Mouse (Mus musculus) embryo, embryonic 10.5 days (tissue): ENCODE data around the gene Cend1.

Experiments used
- DNase-seq: peaks from one replicate; pipeline ENCODE4 v3.0.0-alpha.2; 2015; ENCODE audit warnings: low spot score

Gene Cend1

GRCm38 (mm10) chr7:141429310-141429709 is at the start of gene Cend1:
Gene Cend1, minus strand, starts transcription at chr7:141429491.
- peak; percentile 83 for DNase-seq

DNA sequence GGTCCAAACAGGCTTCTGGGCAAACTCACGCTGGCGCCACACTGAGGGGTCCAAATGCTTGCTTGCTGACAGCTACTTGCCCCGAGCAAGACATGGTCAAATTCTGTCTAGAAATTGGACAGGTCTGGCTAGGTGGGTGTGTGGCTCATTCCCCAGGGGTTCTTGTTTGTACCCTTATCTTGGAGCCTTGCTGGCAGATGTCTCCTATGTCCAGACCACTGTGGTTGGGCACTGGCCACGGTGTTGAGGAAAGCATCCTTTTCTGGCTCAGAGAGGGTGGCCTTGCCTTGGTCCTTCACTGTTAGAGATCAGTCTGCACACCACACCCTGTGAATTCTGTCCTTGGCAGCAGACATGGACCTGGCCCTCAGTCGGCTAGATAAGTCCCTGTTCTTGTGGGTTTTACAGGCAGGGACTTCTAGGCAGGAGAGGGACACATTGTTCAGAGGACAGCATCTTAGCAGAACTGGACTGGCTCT is 49.0 kb upstream of the Cend1 start:
- no peak for DNase-seq

DNA sequence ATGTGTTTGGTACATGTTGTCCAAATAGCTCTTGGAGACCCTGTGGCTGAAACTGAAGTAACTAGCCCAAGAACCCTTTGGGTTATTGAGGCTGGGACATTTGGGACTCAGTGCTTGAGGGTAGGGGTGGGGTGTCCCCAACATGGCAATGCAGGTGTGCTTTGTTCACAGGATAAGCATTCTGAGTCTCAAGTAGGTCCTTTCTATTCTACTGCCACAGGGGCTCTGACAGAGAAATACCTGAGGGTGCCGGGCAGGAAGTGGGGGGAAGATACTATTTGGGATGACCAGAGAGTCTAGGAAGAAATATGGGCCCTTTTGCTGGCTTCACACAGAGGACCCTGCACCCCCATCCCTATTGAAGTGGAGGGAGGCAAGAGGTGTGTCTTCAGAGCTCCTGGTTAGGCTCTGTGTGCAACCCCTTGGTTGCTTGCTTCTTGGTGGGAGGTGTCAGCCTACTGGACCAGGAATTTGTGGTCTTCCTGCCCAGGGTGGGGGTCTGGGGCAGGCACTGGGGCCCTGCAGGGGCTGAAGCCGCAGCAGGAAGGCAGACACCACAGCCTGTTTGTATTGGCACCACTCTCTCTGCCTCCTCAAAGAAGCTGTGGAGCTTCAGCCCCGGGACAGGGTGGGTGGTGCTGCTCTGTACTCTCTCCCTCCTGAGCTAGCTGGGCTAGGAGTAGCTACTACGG is 48.4 kb upstream of the Cend1 start:
- no peak for DNase-seq

DNA sequence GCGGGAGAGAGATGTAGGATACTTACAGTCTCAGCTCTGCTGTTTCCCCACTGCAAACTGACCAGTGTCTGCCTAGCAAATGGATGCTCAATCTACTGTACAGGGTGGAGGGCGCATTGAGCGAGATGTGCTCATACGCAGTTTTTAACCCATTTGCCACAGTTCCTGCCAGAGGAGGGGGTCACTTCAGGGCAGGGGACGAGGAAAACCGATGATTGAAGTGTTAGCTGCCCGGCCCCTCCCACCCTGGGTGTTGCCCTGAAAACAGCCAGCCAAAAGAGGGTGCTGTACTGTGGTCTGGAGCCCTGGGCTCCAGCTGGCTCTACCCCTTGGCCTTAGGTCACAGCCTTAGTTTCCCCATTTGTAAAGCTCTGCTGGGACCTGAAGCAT is 47.7 kb upstream of the Cend1 start:
- no peak for DNase-seq

DNA sequence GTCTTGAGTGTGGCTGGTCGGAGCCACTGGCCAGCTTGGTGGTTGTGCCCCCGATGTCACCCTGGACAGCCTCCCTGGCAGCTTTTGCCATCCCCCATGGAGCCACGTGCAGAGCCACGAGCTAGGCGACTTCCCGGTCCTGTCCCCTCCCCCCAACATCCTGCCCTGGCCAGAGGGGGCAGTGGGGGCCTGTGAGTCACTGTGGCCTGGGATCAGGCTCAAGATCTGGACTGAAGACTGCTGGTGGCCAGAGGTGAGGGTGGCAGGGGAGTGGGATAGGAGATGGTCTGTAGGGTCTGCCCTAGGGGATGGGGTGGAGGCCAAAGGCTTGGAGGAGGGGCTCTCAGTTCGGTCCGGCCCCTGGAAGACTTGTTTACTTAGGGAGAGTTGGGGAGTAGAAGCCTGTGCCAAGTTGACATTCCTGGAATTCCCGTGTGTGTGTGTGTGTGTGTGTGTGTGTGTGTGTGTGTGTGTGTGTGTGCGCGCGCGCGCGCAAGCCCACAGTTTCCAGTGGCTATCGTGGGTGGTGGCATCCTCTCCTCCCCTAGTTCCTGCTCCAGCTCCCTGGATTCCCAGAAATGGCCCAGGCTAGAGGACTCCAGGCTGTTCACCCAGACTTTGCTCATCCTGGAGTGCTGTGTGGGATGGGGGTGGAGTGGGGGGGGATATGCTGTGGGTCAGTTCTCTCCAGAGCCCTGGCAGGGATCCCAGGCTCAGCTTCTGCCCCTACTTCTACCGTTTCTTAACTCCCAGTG is 47.1 kb upstream of the Cend1 start:
- peak; percentile 69 for DNase-seq

- no peak for DNase-seq
Measured at GRCm38 (mm10) chr7:141475805-141476158, 46.5 kb upstream of the Cend1 start.

GRCm38 (mm10) chr7:141475011-141475804 is 45.9 kb upstream of the Cend1 start, which contains the start of the genes Polr2l and Tspan4:
Gene Polr2l, minus strand, starts transcription at chr7:141475132.
Gene Tspan4, plus strand, starts transcription at chr7:141475240.
- peak; percentile 89 for DNase-seq

DNA sequence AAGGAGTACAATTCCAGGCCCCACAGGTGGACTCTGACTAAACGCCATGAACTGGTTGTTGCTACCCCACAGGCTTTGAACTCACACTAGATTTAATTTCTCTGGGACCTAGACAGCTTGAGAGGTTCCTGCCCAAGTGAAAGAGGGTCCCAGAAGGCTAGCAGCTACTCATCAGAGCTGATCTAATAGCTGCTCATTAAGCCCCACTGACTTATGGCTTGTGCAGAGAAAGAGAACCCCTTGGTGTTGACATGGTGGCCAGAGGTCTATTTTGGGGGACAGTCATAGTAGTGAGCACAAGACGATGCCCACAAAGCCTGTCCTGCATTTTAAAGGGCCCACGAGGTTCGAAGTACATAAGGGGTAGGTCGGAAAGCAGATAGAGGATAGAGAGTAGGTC is 44.9 kb upstream of the Cend1 start:
- no peak for DNase-seq

DNA sequence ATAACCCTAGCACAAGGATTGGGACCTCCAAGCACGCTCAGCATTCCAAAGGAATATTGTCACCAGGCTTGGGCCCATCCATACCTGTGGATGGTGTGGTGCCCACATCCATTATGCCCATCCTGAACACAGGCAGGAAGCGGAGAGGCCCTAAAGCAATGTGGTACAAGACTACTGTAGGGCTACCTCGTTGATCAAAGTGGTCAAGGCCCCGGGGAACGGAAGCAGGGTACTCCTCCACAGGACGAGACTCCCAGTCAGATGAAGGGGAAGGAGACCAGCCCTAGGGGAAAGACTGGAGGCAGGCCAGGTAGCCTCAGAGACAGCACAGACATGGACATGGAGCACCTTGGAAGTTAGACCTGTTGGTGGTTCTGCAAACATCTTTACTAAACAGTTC is 43.5 kb upstream of the Cend1 start:
- DNase-seq, result no peak

DNA sequence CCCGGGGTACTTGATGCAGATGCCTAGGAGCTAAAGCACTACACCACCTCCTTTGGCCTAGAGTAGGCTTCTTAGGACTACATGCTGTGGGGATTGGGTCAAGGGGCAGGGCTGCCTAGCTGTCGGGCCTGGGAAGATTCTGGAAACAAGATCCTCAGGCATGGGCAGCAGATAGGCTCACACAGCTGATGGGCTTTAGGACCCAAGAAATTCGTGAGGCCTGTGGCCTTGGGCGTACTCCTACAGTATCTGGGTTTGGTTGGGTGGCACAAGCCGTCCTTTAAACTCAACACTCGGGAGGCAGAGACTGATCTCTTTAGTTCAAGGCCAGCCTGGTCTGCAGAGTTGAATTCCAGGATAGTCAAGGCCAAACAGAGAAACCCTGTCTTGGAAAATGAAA is 42.9 kb upstream of the Cend1 start:
- no peak for DNase-seq

DNA sequence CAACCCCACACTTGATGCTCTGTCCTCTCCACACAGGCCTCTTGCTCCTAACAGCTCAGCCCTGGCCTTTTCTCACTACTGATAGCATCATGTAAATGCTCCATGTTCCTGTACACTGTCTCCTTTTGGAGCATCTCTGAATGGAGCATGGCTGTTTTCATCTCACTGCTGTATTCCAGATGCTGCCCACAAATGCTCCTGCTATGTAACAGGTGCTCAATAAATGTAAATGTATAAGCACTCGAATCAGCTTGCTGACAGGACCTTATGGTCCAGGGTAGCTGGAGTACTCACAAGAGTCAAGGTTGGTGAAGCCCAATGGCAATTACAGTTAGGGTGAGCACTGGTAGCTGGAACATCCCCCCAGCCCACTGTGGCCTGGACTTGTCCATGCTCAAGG is 41.9 kb upstream of the Cend1 start:
- DNase-seq, result no peak

DNA sequence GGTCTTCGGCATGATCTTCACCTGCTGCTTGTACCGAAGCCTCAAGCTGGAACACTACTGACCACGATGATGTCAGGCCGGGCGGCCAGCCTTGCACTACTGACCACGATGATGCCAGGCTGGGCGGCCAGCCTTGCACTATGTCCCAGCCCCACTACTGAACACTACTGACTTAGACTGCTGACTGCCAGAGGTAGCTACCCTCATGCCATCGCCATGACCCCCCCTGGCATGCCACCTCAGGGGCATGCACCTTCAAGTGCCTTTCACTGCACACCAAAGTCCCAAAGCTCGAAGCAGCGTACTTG is 41.3 kb upstream of the Cend1 start:
- no peak for DNase-seq

GRCm38 (mm10) chr7:141469901-141470636 is 40.8 kb upstream of the Cend1 start:
- DNase-seq, result no peak

- no peak for DNase-seq
Measured at GRCm38 (mm10) chr7:141469352-141469751, 40.1 kb upstream of the Cend1 start.

DNA sequence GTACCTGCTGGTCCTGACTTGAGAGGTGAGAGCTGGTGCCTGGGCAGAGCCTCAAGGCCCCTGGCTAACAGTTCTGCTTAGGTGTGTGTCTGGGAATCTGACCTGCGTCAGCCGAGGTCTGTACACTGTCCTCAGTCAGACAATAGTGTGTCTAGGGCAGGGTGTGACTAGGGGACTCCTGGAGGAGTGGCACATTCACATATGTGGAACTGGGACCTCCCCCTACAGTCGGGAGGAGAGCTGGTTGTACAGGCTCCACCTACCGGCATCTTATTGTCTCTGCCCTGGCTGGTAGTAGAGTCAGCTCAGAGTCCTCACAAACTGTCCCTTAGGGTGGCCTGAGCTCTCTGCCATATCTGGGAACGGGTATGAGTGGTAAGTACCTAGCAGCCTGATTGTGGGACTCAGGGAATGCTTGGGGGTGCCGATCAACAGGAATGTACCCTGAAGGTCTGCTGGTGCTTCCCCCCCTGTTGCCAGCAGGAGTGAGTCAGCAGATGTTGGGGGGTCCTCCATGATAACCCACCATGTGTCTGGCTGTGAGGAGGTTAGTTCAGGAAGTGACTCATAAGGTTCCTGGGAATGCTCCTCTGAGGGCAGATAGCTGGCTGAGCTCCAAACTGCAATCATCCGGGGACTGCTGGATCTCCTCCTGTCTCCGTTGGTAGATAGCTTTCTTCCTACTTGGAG is 39.4 kb upstream of the Cend1 start:
- peak; percentile 88 for DNase-seq

GRCm38 (mm10) chr7:141468164-141468521 is 38.9 kb upstream of the Cend1 start:
- DNase-seq, result no peak

DNA sequence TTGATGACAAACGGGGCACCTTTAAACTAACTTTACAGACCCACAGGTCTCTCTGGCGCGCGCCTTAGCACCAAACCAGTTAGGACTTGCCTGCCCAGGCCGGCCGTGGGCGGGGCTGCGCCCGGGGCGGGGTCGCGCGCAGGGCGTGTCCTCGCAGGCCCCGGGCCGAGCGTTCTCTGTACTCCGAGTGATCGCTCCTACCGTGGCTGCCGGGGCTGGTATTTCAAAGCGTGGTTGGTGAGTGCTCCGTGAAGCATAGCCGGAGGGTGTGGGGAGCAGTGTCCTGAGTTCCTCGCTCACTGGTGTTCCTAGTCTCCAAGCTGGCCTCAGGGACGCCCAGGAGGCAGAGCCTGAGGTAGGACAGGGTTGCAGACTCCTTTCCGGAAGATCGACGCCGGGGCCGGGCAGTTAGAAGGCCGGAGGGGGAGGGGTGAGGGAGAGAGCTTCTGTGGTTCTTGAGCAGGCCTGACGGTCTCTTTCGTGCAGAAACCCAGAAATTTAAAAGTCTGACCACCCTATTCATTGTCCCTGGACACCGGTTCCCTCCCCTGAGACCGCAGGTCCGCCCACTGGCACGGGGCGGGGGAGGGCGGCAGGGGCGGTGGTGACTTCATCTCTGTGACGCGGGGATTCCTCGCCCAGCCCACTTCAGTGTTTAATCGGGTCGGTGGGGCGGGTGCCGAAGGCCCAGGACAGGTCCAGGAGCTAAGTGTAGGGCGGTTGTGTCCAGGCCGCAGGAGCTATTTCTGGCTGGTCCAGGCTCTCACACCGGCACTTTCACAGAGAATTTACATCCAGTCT is 38.1 kb upstream of the Cend1 start, which contains the start of gene Cd151:
Gene Cd151, plus strand, starts transcription at position 163 of the 801 bp plus-strand sequence.
- peak; percentile 89 for DNase-seq

GRCm38 (mm10) chr7:141466607-141467148 is 37.4 kb upstream of the Cend1 start:
- no peak for DNase-seq

DNA sequence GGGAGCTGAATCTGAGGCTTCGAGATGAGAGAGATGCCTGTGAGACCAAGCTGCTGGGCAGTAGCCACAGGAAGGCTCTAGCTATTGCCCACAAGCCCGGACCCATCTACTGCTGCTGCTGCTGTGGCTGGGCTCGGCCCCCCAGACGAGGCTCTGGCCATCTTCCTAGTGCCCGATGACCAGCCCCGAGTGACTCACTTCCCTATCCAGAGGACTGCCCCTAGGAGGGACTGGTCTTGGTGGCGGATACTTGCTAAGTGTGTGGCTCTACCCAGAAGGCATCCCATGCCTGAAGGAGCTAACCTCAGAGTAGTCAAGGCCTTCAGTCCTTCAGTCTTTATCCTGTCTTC is 36.7 kb upstream of the Cend1 start:
- DNase-seq, result no peak

- no peak for DNase-seq
Measured at GRCm38 (mm10) chr7:141465388-141466044, 36.2 kb upstream of the Cend1 start.
